Mouse (Mus musculus) NIH3T3 (cell line): ENCODE data around the gene Rom1.
"Not testable (repeated sequence)": the region's sequence is repeated elsewhere in the genome, so short reads cannot be mapped to it uniquely, and the experiment has no call there.

Experiments
- DNase-seq: peaks from one replicate; pipeline ENCODE4 v3.0.0-alpha.2; 2012; ENCODE audit warnings: low read depth

Gene Rom1

DNA sequence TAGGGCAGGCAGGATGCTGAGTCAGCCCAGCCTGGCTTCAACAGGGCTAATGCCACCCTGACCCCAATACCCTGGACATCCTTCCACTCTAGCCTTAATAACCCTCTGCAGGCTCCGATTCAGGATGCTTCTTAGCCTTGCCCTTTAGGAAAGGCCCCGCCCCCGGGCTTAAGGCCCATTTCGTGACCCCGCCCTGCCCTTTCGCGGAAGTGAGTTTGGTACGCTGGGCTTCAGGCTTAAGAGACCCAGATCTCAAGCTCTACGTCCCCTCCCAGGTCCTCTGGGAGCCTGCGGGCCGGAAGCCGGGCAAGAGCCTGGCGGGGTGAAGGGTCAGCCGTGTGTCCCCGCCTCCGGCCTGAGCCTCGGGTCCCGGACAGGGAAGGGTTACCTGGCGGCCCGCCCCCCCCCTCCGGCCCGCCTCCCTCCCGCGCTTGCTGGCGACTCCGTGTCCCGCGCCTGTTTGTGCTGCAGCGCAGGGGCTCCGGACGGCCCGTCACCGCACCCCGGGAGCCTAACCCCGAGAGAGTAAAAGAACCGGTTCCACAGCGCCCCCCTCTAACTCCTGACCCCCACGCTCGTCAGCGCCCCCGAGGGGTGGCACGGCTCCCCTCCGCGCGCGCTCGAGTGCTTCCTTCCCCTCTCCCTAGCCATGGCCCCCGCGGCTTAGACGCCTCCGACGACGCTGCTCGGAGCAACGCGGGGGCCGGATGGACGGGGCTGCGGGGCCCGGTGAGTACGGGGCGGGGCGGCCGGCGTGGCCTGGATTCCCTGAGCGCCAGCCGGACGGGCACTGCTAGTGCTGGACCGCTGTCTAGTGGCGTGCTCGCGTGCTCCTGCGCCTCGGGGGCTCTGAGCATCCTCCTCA is at the start of gene Rom1, which contains the start of gene Eml3:
Rom1 (minus strand) TSS at position 133 of the 865 bp plus-strand sequence.
Eml3 (plus strand) TSS at position 329 of the 865 bp plus-strand sequence.
- DNase-seq = peak; percentile 82

DNA sequence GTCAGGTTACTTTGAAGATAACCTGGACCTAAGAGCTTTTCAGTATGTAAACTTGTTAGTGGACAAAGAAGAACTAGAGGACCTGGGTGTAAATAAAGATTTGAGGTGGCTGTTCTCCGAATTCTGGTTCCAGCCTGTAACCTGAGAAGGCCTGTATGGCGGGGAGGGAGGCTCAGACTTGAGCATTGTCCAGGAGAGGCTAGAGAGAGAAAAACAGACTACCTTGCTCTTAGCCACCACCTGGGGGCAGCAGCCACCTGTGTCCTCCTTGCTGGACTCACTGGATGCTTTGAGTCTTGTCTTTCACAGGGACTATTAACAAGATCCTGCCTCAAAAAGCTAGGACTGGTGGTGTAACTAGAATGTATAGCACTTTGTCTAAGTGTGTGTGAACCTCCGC is 47.4 kb upstream of the Rom1 start:
- DNase-seq = peak; percentile 94

DNA sequence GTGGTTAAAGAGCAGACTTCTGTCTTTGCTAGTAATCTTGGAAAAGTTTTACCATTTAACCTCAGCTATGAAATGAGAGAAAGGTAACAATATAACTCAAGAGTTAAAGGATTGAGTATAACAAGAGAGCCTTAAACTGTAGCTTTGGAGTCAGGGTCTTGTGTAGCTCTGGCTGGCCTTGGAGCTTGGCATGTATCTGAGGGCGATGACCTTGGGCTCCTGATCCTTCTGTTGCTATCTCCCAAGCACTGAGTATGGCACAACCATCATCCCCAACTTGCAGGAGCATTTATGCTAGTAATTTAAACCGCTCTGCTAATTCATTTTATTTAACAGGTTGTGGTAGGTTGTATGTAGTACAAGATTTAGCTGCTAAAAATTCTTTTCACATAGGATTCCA is 46.3 kb upstream of the Rom1 start:
- no peak for DNase-seq

DNA sequence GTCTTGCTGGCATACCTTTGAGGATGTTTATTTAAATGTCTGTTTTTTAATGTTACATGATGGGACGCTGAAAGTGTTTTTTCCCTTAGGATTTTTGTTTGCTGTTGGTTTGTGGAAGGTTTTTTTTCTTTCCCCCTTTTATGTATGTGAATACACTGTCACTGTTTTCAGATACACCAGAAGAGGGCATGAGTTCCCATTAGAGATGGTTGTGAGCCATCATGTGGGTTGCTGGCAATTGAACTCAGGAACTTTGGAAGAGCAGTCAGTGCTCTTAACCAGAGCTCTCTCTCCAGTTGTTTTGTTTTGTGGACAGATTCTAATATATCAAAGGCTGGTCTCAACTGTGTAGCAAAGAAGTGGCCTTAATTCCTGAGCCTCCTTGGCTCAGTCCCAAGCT is 45.5 kb upstream of the Rom1 start:
- DNase-seq = no peak

DNA sequence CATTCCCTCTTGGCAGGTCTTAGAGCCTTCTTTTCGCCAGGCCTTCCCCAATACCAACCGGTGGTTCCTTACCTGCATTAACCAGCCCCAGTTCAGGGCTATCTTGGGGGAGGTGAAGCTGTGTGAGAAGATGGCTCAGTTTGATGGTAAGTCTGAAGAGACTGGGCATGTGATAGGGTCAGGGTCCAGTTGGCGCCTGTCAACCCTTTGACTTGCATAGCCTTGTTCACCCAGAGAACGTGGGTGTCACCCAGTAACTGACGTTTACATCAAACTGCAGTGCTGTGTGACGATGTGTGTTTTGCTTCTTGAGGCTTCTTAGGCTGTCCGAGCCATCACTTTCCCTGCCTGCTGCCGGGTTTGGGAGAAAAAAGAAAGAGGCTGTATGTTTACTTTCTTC is 43.3 kb upstream of the Rom1 start:
- DNase-seq = not testable (repeated sequence)

DNA sequence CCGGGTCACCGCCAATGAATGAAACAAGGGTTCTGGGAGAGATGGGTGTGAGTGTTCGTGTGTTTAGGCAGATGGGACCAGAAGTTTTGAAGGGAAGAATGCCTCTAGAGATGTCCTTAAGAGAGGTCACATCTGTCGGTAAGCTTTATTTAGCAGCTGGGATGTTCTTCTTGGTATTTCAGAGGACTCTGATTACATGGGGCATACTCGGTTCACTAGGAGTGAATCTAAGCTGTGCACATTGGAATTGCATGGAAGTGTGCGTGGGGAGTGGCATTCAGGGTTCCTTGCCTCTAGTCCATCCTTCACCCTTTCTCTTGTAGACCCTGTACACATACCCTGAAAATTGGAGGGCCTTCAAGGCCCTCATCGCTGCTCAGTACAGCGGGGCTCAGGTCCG is 38.7 kb upstream of the Rom1 start:
- no peak for DNase-seq

DNA sequence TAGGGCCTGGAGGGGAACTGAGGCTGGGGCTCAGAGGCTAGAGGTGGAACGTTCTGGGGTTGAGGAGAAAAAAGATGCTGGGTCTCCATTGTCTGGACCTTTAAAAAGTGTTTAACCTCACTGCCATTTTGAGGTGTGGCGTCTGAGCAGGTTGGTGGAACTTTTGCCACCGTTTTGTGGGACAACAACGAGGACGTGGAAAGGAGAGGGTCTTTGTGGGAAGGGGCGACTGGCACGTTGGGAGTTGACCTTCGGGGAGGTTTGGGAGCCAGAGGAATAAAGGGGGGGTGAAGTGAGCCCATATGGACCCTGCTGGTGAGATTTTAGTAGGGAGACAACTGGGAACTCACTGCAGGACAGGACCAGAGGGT is 38.2 kb upstream of the Rom1 start:
- no peak for DNase-seq

DNA sequence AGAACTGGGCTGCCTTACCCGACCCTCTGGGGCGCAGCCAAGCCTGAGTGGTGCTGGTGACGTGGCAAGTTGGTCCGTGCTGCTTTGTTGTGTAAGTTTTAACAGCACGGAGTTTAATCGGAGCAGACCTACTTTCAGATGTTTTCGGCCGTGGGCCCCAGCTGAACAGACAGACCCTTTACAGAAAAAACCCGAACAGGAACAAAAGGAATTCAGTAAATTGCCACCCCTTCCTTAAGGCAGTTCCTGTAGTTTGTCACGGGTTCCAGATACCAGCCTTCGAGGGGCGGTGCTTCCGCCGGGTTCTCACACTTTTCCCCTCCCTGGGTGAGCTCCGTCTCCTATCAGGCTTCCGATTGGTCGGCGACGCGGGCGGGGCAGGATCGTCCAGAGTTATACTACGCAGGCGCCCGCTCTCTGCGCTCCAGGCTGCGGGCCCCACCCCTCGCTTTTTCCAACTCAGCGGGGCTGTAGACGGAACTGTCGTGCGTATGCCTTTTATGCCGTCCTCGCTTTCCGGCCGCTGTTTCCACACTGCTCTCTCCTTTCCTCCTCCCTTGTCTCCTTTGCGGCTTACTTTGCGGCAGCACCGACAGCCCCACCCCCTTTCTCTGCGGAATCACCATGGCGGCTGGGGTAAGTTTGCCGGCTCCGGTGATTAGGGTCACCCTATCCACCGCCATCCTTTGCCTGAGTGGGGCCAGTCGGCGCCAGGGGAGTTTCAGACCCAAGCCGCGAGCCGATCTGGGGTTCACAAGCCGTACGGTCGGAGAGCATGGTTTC is 37.6 kb upstream of the Rom1 start, which contains the start of gene Eef1g:
Eef1g (plus strand) TSS at position 452 of the 783 bp plus-strand sequence.
- DNase-seq = peak; percentile 100

DNA sequence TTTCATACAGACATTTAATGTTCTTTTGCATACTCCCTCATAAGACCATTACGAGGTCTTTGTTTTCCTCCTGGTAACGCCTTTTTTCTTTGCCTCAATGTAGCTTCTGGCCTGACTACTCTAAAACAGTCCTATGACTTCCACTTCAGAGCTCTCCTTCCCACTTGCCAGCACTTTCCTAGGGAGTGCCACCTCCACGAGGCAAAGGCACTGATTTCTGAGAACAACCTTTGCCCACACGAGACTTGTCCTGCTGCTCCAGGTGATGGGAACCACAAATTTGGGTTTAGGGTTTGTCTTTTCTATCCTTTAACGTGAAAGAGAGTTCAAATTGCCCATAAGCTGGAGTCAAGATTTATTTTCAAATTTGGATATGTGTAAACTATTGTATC is 37.0 kb upstream of the Rom1 start:
- DNase-seq = no peak

DNA sequence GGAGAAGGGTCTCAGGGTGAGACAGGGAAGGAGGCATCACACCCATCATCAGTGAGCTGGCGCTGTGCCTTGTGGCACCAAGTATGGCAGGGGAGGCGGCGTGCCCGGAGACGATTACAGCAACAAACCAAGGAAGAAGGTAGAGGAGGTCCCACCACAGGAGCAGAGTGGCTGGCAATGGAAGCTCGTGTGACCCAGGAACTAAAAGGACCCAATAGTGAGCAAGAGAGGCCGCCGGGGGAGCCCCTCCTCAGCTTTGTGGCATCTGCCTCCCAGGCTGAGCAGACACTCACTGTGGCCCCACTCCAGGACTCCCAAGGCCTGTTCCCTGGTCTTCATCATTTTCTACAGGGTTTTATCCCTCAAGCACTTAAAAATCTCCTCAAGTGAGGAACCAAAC is 36.6 kb upstream of the Rom1 start:
- DNase-seq = peak; percentile 65

DNA sequence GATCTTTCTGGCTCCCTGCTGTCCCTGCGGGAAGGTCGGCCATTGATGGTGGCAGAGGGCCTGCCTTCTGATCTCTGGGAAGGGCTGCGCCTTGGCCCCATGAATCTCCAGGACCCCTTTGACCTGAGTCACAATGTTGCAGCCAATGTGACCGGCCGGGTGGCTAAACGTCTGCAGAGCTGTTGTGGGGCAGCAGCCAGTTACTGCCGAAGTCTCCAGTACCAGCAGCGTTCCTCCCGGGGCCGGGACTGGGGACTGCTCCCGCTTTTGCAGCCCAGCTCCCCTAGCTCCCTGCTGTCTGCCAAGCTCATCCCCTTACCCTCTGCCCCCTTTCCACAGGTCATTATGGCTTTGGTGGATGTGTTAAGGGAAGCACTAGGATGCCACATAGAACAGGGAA is 35.9 kb upstream of the Rom1 start:
- no peak for DNase-seq

DNA sequence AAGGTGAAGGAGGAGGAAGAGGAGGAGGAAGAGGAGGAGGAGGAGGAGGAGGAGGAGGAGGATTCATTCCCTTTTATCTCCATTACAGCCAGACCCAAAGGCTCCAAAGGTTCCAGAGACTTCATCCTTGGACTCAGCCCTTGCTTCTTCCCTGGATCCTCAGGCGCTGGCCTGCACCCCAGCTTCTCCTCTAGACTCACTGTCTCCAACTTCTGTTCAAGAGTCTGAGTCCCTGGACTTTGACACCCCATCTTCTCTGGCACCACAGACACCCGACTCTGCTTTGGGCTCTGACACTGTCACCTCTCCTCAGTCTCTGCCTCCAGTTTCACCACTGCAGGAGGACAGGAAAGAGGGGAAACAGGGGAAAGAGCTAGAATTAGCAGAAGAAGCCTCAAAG is 33.1 kb upstream of the Rom1 start:
- DNase-seq = no peak

DNA sequence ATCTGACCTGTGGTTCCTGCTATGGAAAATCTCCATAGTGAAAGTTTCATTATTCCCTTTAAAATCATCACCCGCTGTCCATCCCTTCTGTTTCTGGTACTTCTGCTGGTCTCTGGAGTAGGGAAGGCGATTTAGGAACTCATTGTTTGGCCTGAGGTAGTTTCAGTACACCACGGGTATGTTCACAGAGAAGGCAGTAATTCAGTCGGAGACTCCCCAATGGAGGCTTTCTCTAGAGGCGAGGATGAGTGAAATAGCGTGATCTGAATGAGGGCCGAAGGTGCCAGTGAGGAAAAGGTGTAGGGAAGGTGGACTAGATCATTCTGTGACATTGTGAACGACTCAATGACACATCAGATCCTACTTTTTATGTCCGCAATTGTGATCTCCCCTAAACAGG is 25.0 kb upstream of the Rom1 start:
- no peak for DNase-seq

DNA sequence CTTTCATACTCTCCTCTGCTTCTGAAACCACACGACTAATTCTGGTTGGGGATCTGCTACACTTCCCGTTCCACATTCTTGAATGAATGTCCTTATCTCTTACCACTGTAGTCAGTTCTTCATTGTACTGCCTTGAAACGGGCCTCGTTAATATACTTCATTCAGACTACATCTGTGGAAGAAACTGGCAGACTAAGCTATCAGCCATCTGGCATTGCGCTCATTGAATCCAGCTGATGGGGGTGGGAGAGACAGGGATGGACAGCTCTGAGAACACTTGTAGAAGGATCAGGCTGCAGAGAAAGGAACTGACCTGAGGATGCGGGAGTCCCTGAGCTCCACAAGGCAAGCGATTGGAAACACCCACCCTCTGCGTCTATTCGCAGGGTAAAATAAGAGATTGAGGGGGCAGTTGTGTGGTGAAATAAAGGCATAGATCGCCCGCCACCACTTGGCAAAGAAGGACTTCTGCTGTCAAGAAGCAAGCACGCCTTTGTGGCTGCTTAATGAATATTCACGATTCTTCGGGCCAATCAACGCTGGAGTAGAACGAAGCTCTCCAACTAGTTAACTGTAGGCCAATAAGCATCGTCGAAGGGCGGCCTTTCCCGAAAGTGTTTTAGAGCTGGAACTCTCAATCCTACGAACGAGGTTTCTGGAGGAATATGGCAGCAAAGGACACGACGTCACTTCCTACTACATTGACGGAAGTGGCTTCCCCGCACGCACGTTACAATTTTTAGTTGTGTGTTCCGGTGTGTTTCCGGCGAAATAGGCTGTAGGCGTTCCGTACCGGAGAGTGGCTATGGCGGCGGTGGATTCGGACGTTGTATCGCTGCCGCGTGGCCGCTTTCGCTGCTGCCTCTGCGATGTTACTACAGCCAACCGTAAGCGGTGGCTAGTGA is 24.2 kb upstream of the Rom1 start, which contains the start of gene Tut1:
Tut1 (plus strand) TSS at position 713 of the 905 bp plus-strand sequence.
- peak; percentile 98 for DNase-seq

DNA sequence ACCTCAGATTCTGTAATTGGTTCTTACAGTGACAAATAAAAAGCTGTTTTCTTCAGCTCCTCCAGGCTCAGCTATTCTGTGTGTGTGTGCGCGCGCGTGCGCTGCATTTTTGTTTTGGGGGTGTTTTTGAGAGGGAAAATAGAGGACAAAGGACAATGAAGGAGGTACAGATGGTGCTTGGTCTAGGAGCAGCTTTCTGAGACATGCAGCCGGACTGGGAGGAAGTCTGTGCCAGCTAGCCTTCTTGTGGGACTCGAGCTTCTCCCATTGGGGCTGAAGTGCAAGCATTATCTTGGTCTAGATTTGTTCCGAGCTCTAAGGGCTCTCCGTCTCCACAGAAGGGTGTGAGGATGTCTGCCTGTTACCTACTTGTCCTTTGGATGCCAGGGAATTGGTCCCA is 23.1 kb upstream of the Rom1 start:
- no peak for DNase-seq

DNA sequence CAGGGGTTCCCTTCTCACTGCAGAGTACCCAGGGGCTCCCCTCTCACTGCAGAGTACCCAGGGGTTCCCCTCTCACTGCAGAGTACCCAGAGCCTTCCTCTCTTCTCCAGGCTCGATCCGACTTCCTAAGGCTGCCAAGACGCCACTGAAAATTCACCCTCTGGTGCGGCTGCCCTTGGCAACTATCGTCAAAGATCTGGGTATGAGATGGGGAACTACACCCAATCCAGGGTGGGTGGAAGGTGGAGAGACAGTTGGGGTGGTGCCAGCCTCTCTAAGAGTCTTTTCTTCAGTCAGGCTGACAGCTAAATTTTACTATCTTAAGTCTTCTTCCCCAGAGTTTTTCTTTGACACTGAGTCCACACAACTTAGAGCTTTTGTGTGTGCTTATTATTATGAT is 21.0 kb upstream of the Rom1 start:
- no peak for DNase-seq

DNA sequence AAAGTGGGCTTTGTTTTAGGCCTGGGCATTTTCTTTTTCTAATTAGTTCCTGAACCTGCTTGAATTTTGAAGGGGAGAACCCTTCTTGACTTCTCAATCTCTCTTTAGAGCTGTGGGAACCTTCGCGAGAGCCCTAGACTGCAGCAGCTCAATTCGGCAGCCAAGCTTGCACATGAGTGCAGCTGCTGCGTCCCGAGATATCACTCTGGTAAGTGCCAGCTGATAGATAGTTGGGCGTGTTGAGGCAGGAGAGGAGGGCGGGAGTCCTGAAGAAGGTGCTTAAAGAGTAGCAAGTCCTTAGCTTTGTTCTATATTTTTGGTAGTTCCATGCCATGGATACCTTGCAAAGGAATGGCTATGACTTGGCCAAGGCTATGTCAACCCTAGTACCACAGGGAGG is 17.8 kb upstream of the Rom1 start:
- DNase-seq = no peak

DNA sequence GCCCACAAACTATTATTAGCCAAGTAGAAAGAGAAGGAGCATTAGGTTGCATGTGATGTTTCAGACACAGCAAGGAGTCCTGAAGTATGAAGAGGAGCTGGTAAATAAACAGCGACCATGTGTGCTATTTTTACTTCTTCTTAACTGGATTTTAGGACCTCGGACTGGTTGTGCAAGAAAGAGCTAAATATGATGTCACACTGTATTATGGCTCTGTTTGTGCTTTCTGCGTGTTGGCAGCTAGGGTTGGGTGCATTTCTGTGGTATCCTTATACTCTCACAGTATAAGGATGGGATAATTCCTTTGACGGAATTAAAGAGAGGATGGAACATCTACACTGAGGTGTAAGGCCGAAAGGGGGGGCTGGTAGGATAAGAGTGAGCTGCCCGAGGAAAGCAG is 16.1 kb upstream of the Rom1 start:
- DNase-seq = peak; percentile 50

DNA sequence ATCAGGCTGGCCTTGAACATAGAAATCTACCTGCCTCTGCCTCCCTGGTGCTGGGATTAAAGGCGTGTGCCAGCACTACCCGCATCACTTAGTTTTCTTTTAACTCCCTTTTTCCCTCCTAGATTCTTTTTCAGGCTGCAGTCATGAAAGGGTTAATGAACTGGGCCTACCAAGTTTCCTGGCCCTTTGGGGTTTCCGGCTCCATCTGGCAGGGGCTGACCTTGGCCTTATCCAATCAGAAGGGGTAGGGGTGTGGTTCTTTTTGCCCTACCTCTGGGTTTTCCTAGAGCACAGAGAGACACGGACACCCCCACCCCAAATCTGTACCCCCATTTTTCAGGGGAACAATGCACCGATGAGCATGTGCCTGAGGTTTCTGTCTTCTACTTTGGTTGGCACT is 15.6 kb upstream of the Rom1 start:
- peak; percentile 75 for DNase-seq

DNA sequence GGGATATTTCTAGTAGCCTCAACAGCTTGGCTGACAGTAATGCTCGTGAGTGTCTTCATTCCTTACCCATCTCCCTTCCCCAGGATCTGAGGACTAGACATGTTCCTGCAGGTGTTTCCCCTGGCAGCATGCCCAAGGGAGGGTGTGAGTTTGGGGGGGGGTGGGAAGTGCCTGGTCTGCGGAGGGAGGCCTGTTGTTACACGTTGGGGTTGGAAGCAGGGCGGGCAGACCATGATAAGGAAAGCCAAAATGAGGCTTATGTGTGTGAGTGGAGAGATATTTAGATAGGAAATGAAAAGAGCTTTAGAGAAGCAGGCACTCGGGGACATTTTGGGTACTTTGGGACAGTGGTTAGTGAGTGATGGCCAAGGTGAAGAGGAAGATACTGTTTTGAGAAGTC is 14.9 kb upstream of the Rom1 start:
- no peak for DNase-seq

DNA sequence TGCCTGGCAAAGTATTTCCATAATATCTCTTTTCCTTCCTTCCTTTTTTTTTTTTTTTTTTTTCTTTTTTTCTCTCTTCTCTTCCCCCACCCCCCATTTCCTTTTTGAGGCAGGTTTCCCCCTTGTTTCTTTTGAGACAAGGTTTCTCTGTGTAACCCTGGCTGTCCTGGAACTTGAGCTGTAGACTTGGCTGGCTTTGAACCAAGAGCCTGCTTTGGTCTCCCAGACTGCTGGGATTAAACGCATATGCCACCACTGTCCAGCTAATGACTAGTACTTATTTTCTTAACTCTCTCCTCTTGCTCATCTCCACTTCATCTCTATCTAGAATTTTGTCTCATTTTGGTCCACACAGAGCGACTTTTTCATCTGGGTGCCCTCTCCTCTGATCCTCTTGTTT is 13.9 kb upstream of the Rom1 start:
- peak; percentile 50 for DNase-seq
